Mouse (Mus musculus): Measurements from ENCODE around the gene Nt5dc1.
"Not testable (repeated sequence)": the region's sequence is repeated elsewhere in the genome, so short reads cannot be mapped to it uniquely, and the experiment has no call there.

The Nt5dc1 gene

DNA sequence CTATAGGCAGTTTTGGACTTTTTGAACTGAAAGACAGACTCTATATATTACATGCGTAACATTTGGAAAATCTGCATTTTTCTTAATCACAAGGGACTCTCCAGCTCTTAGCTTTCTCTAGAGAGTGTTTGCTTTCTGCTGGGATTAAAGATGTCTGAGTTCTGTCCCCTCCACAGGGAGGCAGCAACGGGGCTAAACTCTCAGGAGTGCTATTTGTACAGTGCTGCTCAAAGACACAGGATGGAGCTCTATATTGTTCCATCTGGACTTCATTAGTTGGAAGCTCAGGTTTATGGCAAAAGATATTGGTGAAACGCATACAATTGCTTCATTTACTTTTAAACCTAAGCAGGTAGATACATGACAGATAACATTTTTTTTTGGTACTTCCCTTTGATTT is 105.8 kb downstream of the Nt5dc1 start:
- no peak for DNase-seq (ENCODE audit: low spot score)

DNA sequence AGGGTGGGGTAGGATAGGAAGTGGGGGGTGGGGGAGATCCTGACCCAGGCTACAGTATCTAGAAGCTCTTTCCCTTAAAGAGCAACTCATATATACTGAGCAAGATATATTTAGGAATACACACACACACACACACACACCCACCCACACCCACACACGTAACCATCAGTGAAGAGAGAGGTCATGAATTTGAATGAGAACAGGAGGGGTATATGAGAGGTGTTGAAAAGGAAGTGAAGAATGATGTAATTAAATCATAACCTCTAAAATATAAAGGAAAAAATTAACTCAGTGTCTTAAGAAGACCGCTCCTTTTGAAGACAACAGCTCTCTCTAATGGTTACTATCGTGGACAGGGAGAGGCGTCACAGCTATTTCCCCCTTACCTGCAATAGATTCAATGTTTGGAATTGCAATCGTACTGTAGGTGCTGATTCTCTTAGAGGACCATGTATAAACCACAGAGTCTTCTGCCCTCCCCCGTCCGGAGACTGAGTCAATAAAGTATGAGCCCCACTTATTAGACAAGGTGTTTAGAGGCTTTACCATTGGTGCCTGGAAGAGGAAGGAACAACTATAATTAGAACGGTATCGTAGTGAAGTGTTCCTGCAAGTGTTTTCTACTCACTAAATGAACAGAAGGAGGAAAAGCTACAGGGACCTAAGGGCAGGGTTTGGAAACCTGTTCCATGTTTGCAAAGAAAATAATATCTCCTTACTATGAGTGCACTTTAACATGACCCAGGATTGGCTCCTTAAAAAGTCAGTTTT is 108.3 kb downstream of the Nt5dc1 start:
- DNase-seq (ENCODE audit: low spot score), result no peak

GRCm38 (mm10) chr10:34307070-34307469 is 111.3 kb downstream of the Nt5dc1 start:
- DNase-seq (ENCODE audit: low spot score), result no peak

DNA sequence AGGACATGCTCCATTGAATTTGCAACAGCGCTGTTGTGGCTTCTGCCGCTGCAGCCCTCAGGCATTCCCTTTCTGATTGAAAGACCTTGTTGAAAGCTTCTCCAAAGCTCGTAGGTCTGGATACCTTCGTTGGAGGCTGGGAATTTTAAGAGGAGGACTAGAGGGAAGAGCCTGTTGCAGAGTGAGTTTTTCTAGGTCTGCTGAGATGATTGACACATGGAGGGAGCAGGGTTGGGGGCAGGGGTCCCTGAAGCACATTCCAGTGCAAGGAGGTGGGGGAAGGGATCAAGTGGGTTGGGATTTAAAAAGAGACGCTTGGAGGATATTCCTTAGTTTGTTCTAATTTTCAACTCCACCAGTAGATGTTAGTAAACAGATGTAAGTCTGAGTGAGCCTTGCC is 118.0 kb downstream of the Nt5dc1 start:
- DNase-seq (ENCODE audit: low spot score), result no peak

- DNase-seq (ENCODE audit: low spot score), result no peak
Observed at GRCm38 (mm10) chr10:34297980-34298753, 120.2 kb downstream of the Nt5dc1 start.

- DNase-seq (ENCODE audit: low spot score), result peak; percentile 88
Observed at GRCm38 (mm10) chr10:34297299-34297979, 120.9 kb downstream of the Nt5dc1 start, which contains the start of gene Tspyl4. Gene Tspyl4, plus strand, starts transcription at chr10:34297442.

DNA sequence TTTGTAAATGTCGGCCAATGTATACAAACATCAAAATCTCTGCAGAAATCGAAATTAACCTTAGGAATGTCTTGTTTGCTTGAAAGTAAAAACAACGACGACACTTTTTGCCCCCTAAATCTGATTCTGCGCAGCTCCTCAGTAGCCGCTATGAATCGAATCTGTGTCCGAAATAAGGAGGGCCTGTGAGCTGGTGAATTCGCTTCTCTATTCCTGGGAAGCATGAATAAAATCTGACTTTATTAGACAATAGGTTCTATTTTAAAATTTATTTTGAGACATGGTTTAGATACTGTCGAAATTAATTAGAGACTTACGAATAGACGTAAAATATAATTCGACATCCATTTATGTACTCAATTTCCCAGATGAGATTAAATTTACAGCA is 121.4 kb downstream of the Nt5dc1 start:
- DNase-seq (ENCODE audit: low spot score), result no peak

DNA sequence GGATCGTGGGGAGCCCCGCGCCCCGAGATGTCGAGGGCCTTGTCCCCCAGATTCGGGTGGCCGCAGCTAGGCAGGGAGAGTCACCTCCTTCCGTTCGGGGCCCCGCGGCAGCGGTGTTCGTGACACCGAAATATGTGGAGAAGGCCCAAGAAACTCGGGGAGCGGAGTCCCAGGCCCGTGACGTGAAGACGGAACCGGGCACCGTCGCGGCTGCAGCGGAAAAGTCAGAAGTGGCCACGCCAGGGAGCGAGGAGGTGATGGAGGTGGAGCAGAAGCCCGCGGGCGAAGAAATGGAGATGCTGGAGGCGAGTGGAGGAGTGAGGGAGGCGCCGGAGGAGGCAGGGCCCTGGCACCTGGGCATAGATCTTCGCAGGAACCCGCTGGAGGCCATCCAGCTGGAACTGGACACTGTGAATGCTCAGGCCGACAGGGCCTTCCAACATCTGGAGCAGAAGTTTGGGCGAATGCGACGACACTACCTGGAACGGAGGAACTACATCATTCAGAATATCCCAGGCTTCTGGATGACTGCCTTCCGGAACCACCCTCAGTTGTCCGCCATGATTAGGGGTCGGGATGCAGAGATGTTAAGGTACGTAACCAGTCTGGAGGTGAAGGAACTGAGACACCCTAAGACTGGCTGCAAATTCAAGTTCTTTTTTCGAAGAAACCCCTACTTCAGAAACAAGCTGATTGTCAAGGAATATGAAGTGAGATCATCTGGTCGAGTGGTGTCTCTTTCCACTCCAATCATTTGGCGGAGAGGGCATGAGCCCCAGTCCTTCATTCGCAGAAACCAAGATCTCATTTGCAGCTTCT is 135.7 kb downstream of the Nt5dc1 start:
- DNase-seq (ENCODE audit: low spot score), result peak; percentile 45

DNA sequence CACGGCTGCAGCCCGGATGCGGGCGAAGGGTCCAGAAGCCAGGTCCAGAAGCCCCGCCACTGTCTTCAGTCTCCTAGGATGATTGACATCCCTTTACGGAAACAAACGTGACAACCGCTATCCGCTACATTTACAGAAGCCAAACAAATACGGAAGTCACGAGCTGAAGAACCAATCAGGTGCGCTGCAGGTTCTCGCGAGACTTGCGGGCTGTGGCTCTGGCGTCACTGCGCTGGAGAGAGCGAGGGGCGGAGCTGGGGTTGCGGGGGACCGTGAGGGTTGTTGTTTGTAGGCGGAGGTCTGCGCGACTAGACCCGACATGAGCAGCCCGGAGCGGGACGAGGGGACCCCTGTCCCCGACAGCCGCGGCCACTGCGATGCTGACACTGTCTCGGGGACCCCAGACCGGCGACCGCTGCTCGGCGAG is 136.4 kb downstream of the Nt5dc1 start, which contains the start of gene Tspyl1:
Gene Tspyl1 (plus strand): TSS at position 229 of the 427 bp plus-strand sequence.
- DNase-seq (ENCODE audit: low spot score), result peak; percentile 95

GRCm38 (mm10) chr10:34281211-34281961 is 137.0 kb downstream of the Nt5dc1 start:
- DNase-seq (ENCODE audit: low spot score), result no peak

DNA sequence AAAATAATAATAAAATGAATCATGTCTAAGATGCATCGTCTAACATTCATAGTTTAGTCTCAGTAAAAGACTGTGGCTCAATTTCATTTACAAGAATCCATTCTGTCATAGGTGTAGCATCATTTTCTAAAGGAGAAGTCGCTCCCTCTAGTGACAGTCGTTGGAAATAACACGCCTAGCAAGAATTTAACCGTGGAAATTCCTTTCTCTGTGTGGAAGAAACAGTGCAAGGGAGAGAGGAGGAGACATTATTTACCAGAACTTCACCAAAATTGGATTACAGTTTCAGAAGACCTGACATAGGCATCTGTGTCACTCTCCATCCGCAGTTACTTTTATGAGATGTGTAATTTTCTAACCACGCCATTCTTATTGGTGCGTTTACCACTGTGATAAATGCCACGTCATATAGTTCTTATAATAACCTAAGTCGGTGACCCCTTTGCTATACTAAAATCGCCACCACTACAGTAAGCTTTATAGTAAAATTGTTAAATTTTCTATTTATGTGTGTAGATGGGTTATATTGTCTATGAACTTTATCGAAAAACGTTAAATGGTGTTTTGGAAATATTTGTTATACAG is 137.7 kb downstream of the Nt5dc1 start:
- peak; percentile 32 for DNase-seq (ENCODE audit: low spot score)

DNA sequence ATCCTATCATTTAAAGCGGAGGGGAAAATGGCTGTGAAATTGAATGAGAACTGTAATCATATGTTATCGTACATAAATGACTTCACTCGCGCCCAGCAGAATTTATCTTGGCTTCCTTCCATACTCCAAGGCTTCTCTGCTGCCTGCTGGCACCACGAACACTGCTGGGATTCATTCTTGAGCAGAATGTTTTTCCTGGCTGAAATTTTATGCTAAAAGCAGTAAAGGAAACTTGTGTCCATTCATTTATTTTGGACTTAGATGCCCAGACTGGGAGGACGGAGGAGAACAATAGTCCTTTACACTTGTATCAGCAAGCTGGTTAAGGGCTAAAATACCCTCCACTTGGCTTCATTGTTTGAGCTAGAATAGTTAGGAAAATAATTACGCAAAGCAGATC is 146.7 kb downstream of the Nt5dc1 start:
- DNase-seq (ENCODE audit: low spot score), result no peak

DNA sequence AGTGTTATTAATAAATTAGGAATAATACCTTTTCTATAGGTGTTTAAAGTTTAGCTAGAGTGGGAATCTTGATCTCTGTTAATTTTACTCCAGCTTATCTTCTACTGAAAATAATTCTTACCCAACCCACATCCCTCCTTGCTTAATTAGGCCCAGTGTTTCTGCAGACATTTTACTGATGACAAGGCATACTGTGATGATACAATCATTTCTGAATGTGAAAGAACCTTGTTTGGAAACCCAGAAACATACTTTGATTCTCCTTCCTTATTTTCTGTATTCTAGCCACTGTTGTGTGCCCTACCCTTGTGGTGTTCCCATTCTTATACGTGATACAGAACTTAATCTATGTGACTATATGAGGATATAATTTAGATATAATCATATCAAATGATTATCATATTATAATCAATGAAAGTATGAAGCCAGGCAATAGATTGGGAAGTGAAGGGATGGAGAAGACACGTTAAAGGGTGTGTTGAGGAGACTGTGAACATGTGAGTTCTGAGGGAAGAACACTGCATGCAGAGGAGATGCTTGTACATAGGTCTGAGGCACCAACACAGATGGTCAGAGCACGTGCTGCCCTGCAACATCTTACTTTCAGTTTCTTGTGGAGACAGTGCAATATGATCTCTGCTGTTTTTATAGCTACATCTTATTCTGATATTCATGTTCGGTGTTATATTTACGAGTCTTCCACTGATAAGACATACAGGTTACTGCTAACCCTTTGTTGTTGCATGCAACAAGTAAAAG is 150.9 kb downstream of the Nt5dc1 start:
- no peak for DNase-seq (ENCODE audit: low spot score)

GRCm38 (mm10) chr10:34265106-34265505 is 153.2 kb downstream of the Nt5dc1 start:
- no peak for DNase-seq (ENCODE audit: low spot score)

DNA sequence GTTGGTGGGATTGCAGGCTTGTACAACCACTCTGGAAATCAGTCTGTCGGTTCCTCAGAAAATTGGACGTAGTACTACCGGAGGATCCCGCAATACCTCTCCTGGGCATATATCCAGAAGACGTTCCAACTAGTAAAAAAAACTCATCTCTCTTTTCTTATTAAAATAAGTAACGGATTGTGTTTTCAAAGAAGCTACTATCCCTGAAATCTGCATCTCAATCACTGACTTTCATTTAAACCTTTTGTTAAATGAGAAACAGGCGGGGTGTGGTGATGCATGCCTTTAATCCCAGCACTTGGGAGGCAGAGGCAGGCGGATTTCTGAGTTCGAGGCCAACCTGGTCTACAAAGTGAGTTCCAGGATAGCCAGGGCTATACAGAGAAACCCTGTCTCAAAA is 165.5 kb downstream of the Nt5dc1 start:
- DNase-seq (ENCODE audit: low spot score), result not testable (repeated sequence)

DNA sequence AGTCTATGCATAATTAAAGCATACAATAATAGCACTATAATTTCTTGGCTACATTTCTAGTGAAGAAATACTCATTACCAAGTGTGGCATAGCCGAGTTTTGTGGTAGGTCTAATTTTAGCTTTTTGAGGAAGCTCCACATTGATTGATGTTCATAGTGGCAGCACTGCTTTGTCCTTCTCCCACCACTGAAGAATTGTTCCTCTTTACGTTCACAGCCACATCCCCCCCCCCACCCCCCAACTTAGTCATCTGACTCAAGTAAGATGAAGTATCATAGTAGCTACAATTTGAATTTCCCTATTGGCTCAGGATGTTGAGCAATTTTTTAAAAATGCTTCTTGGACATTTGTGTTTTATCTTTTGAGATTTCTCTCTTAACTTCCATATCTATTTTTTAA is 168.8 kb downstream of the Nt5dc1 start:
- DNase-seq (ENCODE audit: low spot score), result no peak

DNA sequence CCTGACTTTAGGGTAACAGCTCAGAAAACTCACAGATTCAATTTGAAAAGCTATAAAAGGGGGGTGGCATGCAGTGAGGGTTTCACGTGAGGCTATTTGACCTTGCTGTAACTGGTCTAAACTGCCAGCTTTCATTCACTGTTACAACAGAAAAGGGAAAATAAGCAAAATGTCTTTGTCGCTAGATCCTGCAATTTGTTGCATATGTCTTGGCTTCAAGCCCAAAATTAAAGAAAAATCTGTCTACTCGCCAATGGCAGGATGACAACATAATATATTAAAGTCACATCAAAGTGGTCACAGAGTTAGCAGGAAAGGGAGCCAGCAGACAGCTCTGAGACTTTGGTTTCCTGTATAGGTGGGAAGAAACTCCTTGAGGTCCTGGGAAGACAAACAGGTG is 170.6 kb downstream of the Nt5dc1 start:
- no peak for DNase-seq (ENCODE audit: low spot score)

- no peak for DNase-seq (ENCODE audit: low spot score)
Observed at GRCm38 (mm10) chr10:34246106-34246505, 172.2 kb downstream of the Nt5dc1 start.

GRCm38 (mm10) chr10:34244745-34245144 is 173.6 kb downstream of the Nt5dc1 start:
- no peak for DNase-seq (ENCODE audit: low spot score)

GRCm38 (mm10) chr10:34238536-34238935 is 179.8 kb downstream of the Nt5dc1 start:
- DNase-seq (ENCODE audit: low spot score), result no peak
